Mouse (Mus musculus) embryonic fibroblast, embryonic 13.5 days (primary cell): ENCODE measurements around the gene Vwf.

ENCODE experiments used
- CTCF ChIP-seq: IDR thresholded peaks from 2 replicates; pipeline ENCODE4 v1.5.1; 2011; ENCODE audit warnings: mild to moderate bottlenecking, control low read depth, low read length, moderate library complexity, borderline replicate concordance; ENCODE audit not compliant: insufficient read depth
- POLR2A ChIP-seq: IDR thresholded peaks from 2 replicates; pipeline ENCODE4 v1.6.1; 2011; ENCODE audit warnings: low read depth, mild to moderate bottlenecking, control low read depth, low read length, moderate library complexity

DNA sequence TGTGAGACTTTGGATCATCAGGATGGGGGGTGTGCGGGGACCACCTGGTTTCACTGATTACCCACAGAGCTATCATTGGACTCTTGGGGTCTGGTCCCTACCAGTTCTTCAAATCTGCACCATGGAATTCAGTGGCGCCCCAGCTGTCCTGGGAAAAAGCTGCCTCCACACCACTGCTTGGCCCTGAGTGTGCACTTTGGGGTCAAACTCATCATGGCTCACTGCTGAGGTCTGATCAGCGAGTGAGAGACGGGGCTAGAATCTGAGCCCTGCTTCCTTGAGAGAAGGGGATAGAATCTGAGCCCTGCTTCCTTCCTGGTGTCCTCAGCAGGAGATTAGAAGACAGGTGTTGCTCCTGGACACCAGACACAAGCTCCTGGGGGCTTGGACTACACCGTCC, 55.8 kb downstream of the Vwf start:
- TF ChIP-seq POLR2A = no peak
- no peak for TF ChIP-seq CTCF
